Mouse (Mus musculus) ovary, postnatal 10 days (tissue): ENCODE data around the gene Zbtb8os.
A peak's percentile ranks its signal among the peaks of the same experiment; 100 is the strongest.

Source experiments
- DNase-seq: peaks from one replicate; pipeline ENCODE4 v3.0.0; 2022; ENCODE audit warnings: low spot score

The Zbtb8os gene

GRCm38 (mm10) chr4:129335216-129336074, at the start of gene Zbtb8os, which contains the start of gene Rbbp4:
Gene Zbtb8os, plus strand, starts transcription at chr4:129335695.
Gene Rbbp4, minus strand, starts transcription at chr4:129335370.
- DNase-seq, result peak; percentile 90

GRCm38 (mm10) chr4:129286001-129286682, 49.4 kb upstream of the Zbtb8os start:
- no peak for DNase-seq

- no peak for DNase-seq
Measured at GRCm38 (mm10) chr4:129286683-129287471, 48.6 kb upstream of the Zbtb8os start.

- no peak for DNase-seq
Measured at GRCm38 (mm10) chr4:129287472-129287981, 48.0 kb upstream of the Zbtb8os start, which contains the start of gene Sync. Gene Sync, plus strand, starts transcription at chr4:129287617.

GRCm38 (mm10) chr4:129288067-129288466, 47.4 kb upstream of the Zbtb8os start:
- no peak for DNase-seq

GRCm38 (mm10) chr4:129289671-129290070, 45.8 kb upstream of the Zbtb8os start:
- no peak for DNase-seq

- no peak for DNase-seq
Measured at GRCm38 (mm10) chr4:129292831-129293230, 42.7 kb upstream of the Zbtb8os start.

- DNase-seq, result no peak
Measured at GRCm38 (mm10) chr4:129293702-129294101, 41.8 kb upstream of the Zbtb8os start.

GRCm38 (mm10) chr4:129295188-129295587, 40.3 kb upstream of the Zbtb8os start:
- DNase-seq, result no peak

- DNase-seq, result no peak
Measured at GRCm38 (mm10) chr4:129296066-129296465, 39.4 kb upstream of the Zbtb8os start.

GRCm38 (mm10) chr4:129297724-129298123, 37.8 kb upstream of the Zbtb8os start:
- DNase-seq, result no peak

GRCm38 (mm10) chr4:129299121-129299520, 36.4 kb upstream of the Zbtb8os start:
- no peak for DNase-seq

GRCm38 (mm10) chr4:129303401-129303800, 32.1 kb upstream of the Zbtb8os start:
- DNase-seq, result no peak

GRCm38 (mm10) chr4:129303816-129304215, 31.7 kb upstream of the Zbtb8os start:
- no peak for DNase-seq

- no peak for DNase-seq
Measured at GRCm38 (mm10) chr4:129304306-129304705, 31.2 kb upstream of the Zbtb8os start.

GRCm38 (mm10) chr4:129307936-129308335, 27.6 kb upstream of the Zbtb8os start:
- no peak for DNase-seq

- DNase-seq, result no peak
Measured at GRCm38 (mm10) chr4:129313886-129314285, 21.6 kb upstream of the Zbtb8os start.

GRCm38 (mm10) chr4:129320876-129321275, 14.6 kb upstream of the Zbtb8os start:
- no peak for DNase-seq

- DNase-seq, result no peak
Measured at GRCm38 (mm10) chr4:129322042-129322441, 13.5 kb upstream of the Zbtb8os start.

- DNase-seq, result no peak
Measured at GRCm38 (mm10) chr4:129323491-129323890, 12.0 kb upstream of the Zbtb8os start.

GRCm38 (mm10) chr4:129324756-129325155, 10.7 kb upstream of the Zbtb8os start:
- no peak for DNase-seq

- DNase-seq, result no peak
Measured at GRCm38 (mm10) chr4:129326191-129326590, 9.3 kb upstream of the Zbtb8os start.
